Mouse (Mus musculus) spleen, adult 2 months (tissue): ENCODE measurements around the gene Bid.

Experiments
- CTCF ChIP-seq: fragments of 200-500 bp; IDR thresholded peaks from 2 replicates; pipeline ENCODE4 v1.5.1; 2011; ENCODE audit warnings: mild to moderate bottlenecking, inconsistent platforms; ENCODE audit not compliant: insufficient read depth, insufficient read length, insufficient replicate concordance; ENCODE audit errors: extremely low read depth
- POLR2A ChIP-seq: fragments of 200-500 bp; IDR thresholded peaks from 2 replicates; pipeline ENCODE4 v1.6.1; 2011; ENCODE audit warnings: low read depth, low read length, inconsistent platforms

- TF ChIP-seq CTCF: no peak
- TF ChIP-seq POLR2A: no peak
Measured at GRCm38 (mm10) chr6:120905111-120905510, 11.5 kb downstream of the Bid start.
